Mouse (Mus musculus): Measurements from ENCODE around the gene Gm17416. TPM values are rescaled to one million over a fixed set of nuclear protein-coding genes. Genes with fewer than 3 reads are reported as not detected.

Gene Gm17416
- polyA plus RNA-seq, 1 experiment from 2014 or later: not detected

DNA sequence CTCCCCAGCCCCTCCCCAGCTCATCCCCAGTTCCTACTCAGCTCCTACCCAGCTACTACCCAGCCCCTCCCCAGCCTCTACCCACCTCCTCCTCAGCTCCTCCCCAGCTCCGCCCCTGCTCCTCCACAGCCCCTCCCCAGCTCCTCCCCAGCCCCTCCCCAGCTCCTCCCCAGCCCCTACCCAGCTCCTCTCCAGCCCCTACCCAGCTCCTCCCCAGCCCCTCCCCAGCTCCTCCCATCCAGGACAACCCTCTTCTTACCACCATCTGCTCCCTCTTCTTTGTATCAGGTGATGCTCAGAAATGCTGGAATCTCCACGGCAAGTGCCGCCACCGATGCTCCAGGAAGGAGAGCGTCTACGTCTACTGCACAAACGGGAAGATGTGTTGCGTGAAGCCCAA, 43.1 kb downstream of the Gm17416 start:
- Histone ChIP-seq H3K27me3 (replicated peaks; ENCODE audit: control insufficient read depth, insufficient read depth, low read length) (no peaks in the 10 kb centered on the region), H3K36me3 (ENCODE audit: control insufficient read depth, insufficient read depth) (no peaks in the 10 kb centered on the region), H3K4me3 (ENCODE audit: low read depth, low read length) (no peak overlapping the region), H3K27ac (ENCODE audit: low read depth, low read length) (no peak overlapping the region), H3K4me1 (replicated peaks; ENCODE audit: control insufficient read depth, insufficient read depth, low read length) (no peaks in the 10 kb centered on the region), H3K9me3 (ENCODE audit: control insufficient read depth) (no peaks in the 10 kb centered on the region), H3K4me2 (replicated peaks; ENCODE audit: low read depth) (no peak overlapping the region), H3K9ac (ENCODE audit: low read depth, low read length) (no peak overlapping the region)
- WGBS: 42% methylated on average over 8 of the region's 8 CpGs
- no peak for ATAC-seq
- TF ChIP-seq CTCF (IDR thresholded peaks at IDR 0.05; ENCODE audit: low read depth): no peak

DNA sequence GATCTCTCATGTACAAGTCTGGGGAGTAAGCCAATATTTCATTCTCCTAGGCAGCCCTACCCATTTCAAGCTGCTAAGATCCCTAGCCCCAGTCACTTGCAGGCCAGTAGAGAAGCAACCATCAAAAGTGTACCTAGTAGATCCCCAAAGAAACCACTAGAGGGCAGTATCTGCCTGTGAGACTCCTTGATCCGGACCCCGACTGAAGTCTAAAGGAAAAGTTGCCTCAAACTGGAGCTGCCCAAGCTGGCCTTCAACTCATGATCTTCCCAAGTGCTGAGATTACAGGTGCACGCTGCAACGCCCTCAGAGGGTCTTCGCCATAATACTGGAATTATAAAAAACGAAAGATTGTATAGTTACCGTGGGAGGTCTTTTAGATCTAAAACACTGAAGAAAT, 46.4 kb downstream of the Gm17416 start:
- ATAC-seq: peak; percentile 33; the same call in 1 of the 2 replicates
- no peak overlapping the region for H3K4me3 ChIP-seq (ENCODE audit: low read depth, low read length)
- 16% methylated on average over 7 of the region's 7 CpGs for WGBS

DNA sequence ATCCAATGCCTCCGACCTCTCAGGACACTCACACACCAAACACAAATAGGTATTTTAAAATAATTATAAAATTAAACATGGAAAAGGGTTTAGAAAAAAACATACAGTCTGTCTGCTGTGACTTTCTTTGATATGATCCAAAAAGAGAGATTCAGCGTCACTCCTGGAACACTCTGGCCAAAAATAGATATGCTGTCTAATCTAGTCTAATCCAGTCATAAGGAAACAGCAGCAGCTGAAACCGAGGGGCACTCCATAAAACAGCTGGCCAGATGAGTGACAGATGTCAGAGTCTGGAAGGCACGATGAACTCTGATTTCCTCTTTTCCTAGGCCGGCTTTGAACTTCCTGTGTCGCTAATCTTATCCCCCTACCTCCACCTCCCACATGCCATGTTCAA, 47.3 kb downstream of the Gm17416 start:
- H3K4me1 ChIP-seq (replicated peaks; ENCODE audit: control insufficient read depth, insufficient read depth, low read length): no peaks in the 10 kb centered on the region
- H3K36me3 ChIP-seq (ENCODE audit: control insufficient read depth, insufficient read depth): no peaks in the 10 kb centered on the region
- no peaks in the 10 kb centered on the region for H3K9me3 ChIP-seq (ENCODE audit: control insufficient read depth)
- no peak overlapping the region for H3K9ac ChIP-seq (ENCODE audit: low read depth, low read length)
- ATAC-seq: no peak
- no peaks in the 10 kb centered on the region for H3K27me3 ChIP-seq (replicated peaks; ENCODE audit: control insufficient read depth, insufficient read depth, low read length)
- H3K27ac ChIP-seq (ENCODE audit: low read depth, low read length): no peak overlapping the region
- WGBS: 70% methylated on average over 6 of the region's 6 CpGs
- TF ChIP-seq CTCF (IDR thresholded peaks at IDR 0.05; ENCODE audit: low read depth): no peak
- no peak overlapping the region for H3K4me3 ChIP-seq (ENCODE audit: low read depth, low read length)
- no peak overlapping the region for H3K4me2 ChIP-seq (replicated peaks; ENCODE audit: low read depth)

More for the DNA sequence above, 46.4 kb downstream of the Gm17416 start:
- H3K9ac ChIP-seq (ENCODE audit: low read depth, low read length): no peak overlapping the region
- peak; percentile 95 for TF ChIP-seq CTCF (IDR thresholded peaks at IDR 0.05; ENCODE audit: low read depth)
- no peak overlapping the region for H3K4me2 ChIP-seq (replicated peaks; ENCODE audit: low read depth)
- H3K4me1 ChIP-seq (replicated peaks; ENCODE audit: control insufficient read depth, insufficient read depth, low read length): no peaks in the 10 kb centered on the region
- no peak overlapping the region for H3K27ac ChIP-seq (ENCODE audit: low read depth, low read length)
- no peaks in the 10 kb centered on the region for H3K9me3 ChIP-seq (ENCODE audit: control insufficient read depth)
- H3K27me3 ChIP-seq (replicated peaks; ENCODE audit: control insufficient read depth, insufficient read depth, low read length): no peaks in the 10 kb centered on the region
- no peaks in the 10 kb centered on the region for H3K36me3 ChIP-seq (ENCODE audit: control insufficient read depth, insufficient read depth)

DNA sequence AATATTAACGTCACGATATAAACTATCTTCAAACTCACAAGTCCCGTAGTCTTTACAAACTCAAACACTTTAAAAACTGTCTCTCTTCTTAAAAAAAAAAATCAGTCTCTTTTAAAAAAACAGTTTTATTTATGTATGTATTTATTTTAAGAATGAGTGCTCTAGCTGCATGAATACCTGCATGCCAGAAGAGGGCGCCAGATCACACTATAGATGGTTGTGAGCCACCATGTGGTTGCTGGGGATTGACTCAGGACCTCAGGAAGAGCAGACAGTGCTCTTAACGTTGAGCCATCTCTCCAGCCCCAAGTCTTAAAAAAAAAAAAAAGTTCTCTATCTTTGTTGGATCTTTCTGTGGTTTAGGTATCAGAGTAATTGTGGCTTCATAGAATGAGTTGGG, 48.2 kb downstream of the Gm17416 start:
- no peaks in the 10 kb centered on the region for H3K4me1 ChIP-seq (replicated peaks; ENCODE audit: control insufficient read depth, insufficient read depth, low read length)
- H3K27me3 ChIP-seq (replicated peaks; ENCODE audit: control insufficient read depth, insufficient read depth, low read length): no peaks in the 10 kb centered on the region
- no peak overlapping the region for H3K9ac ChIP-seq (ENCODE audit: low read depth, low read length)
- no peak overlapping the region for H3K4me3 ChIP-seq (ENCODE audit: low read depth, low read length)
- TF ChIP-seq CTCF (IDR thresholded peaks at IDR 0.05; ENCODE audit: low read depth): peak; percentile 59
- no peak for ATAC-seq
- WGBS: 61% methylated on average over 5 of the region's 5 CpGs
- H3K36me3 ChIP-seq (ENCODE audit: control insufficient read depth, insufficient read depth): no peaks in the 10 kb centered on the region
- H3K4me2 ChIP-seq (replicated peaks; ENCODE audit: low read depth): no peak overlapping the region
- no peak overlapping the region for H3K27ac ChIP-seq (ENCODE audit: low read depth, low read length)
- H3K9me3 ChIP-seq (ENCODE audit: control insufficient read depth): no peaks in the 10 kb centered on the region

Other genes starting within 250 kb of the Gm17416 start
- 44.9 and 50.3 TPM in 2 replicates for gene Rbck1, start 236.7 kb upstream of the Gm17416 start, polyA plus RNA-seq (2015; fragmentation: Nextera tagmentation; extraction: Ambion mirVana)
- gene Trib3, start 225.3 kb upstream of the Gm17416 start, polyA plus RNA-seq (2015; fragmentation: Nextera tagmentation; extraction: Ambion mirVana): 2.5 and 2.9 TPM in 2 replicates
- gene Nrsn2, start 192.7 kb upstream of the Gm17416 start, polyA plus RNA-seq (2015; fragmentation: Nextera tagmentation; extraction: Ambion mirVana): 4.1 and 4.7 TPM in 2 replicates
- 2.8 and 3.1 TPM in 2 replicates for gene Sox12, start 171.3 kb upstream of the Gm17416 start, polyA plus RNA-seq (2015; fragmentation: Nextera tagmentation; extraction: Ambion mirVana)
- 15.7 and 18.1 TPM in 2 replicates for gene Zcchc3, start 154.3 kb upstream of the Gm17416 start, polyA plus RNA-seq (2015; fragmentation: Nextera tagmentation; extraction: Ambion mirVana)
- gene 6820408C15Rik, start 153.8 kb upstream of the Gm17416 start, polyA plus RNA-seq (2015; fragmentation: Nextera tagmentation; extraction: Ambion mirVana): 0.34 and 0.37 TPM in 2 replicates
- not detected in 2 replicates for gene Defb23, start 104.7 kb upstream of the Gm17416 start, polyA plus RNA-seq (2015; fragmentation: Nextera tagmentation; extraction: Ambion mirVana)
- gene Defb20, start 92.3 kb upstream of the Gm17416 start, polyA plus RNA-seq (2015; fragmentation: Nextera tagmentation; extraction: Ambion mirVana): not detected in 2 replicates
- gene Defb22, start 79.2 kb upstream of the Gm17416 start, polyA plus RNA-seq (2015; fragmentation: Nextera tagmentation; extraction: Ambion mirVana): not detected in 2 replicates
- gene Defb26, start 57.6 kb upstream of the Gm17416 start, polyA plus RNA-seq (2015; fragmentation: Nextera tagmentation; extraction: Ambion mirVana): not detected in 2 replicates
- not detected in 2 replicates for gene Defb28, start 51.1 kb upstream of the Gm17416 start, polyA plus RNA-seq (2015; fragmentation: Nextera tagmentation; extraction: Ambion mirVana)
- gene Defb29, start 29.2 kb upstream of the Gm17416 start, polyA plus RNA-seq (2015; fragmentation: Nextera tagmentation; extraction: Ambion mirVana): not detected in 2 replicates
- not detected in 2 replicates for gene Defb21, start 3.4 kb downstream of the Gm17416 start, polyA plus RNA-seq (2015; fragmentation: Nextera tagmentation; extraction: Ambion mirVana)
- gene Defb19, start 11.0 kb downstream of the Gm17416 start, polyA plus RNA-seq (2015; fragmentation: Nextera tagmentation; extraction: Ambion mirVana): 0.35 and 0.77 TPM in 2 replicates
- not detected in 2 replicates for gene Defb45, start 30.1 kb downstream of the Gm17416 start, polyA plus RNA-seq (2015; fragmentation: Nextera tagmentation; extraction: Ambion mirVana)
- gene Defb36, start 35.0 kb downstream of the Gm17416 start, polyA plus RNA-seq (2015; fragmentation: Nextera tagmentation; extraction: Ambion mirVana): not detected in 2 replicates
- gene Defb25, start 53.7 kb downstream of the Gm17416 start, polyA plus RNA-seq (2015; fragmentation: Nextera tagmentation; extraction: Ambion mirVana): 0.72 TPM in 1 of 2 replicates, not detected in the other
- 5.9 and 6.4 TPM in 2 replicates for gene Rem1, start 57.6 kb downstream of the Gm17416 start, polyA plus RNA-seq (2015; fragmentation: Nextera tagmentation; extraction: Ambion mirVana)
- 110 and 111 TPM in 2 replicates for gene H13, start 100.1 kb downstream of the Gm17416 start, polyA plus RNA-seq (2015; fragmentation: Nextera tagmentation; extraction: Ambion mirVana)
- gene Mcts2, start 117.7 kb downstream of the Gm17416 start, polyA plus RNA-seq (2015; fragmentation: Nextera tagmentation; extraction: Ambion mirVana): 19.0 and 21.5 TPM in 2 replicates
- gene Id1, start 166.9 kb downstream of the Gm17416 start, polyA plus RNA-seq (2015; fragmentation: Nextera tagmentation; extraction: Ambion mirVana): 76.1 and 92.4 TPM in 2 replicates
- gene Cox4i2, start 184.8 kb downstream of the Gm17416 start, polyA plus RNA-seq (2015; fragmentation: Nextera tagmentation; extraction: Ambion mirVana): 9.3 and 9.5 TPM in 2 replicates

Data from intestine, postnatal 0 days (tissue).